Mouse (Mus musculus): ENCODE measurements at regions not wholly inside any gene's neighbourhood (a gene's known extent, or its start where the extent isn't known, plus 50 kb on each side); places are given as distances from the start of the nearest gene placed in this dataset.
"Not testable (repeated sequence)": the region's sequence is repeated elsewhere in the genome, so short reads cannot be mapped to it uniquely, and the experiment has no call there.

DNA sequence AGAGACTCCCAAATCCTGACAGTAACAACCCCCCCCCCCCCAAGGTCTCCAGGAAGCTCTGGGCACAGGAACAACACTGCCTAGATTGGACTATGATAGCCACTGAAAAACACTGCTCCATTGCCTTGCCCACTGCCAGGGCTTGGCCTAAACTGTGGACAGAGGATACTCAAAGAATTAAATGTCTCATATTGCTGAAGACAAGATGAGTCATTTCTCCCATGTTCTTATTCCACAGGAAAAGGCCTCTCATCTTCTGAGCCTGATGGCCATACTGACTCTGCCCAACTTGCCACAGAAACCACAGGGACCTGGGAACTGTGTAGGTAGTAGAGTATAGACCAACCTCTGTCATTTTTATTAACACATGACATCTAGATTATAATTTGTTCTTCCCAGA is 59.4 kb upstream of the Zcchc2 start:
- Histone ChIP-seq H3K79me2 (ENCODE audit: inconsistent target) (no peaks in the 10 kb centered on the region), H3K36me3 (ENCODE audit: inconsistent target) (no peaks in the 10 kb centered on the region), H3K4me3 (ENCODE audit: inconsistent target) (no peak overlapping the region), H3K27ac (no peak overlapping the region)

DNA sequence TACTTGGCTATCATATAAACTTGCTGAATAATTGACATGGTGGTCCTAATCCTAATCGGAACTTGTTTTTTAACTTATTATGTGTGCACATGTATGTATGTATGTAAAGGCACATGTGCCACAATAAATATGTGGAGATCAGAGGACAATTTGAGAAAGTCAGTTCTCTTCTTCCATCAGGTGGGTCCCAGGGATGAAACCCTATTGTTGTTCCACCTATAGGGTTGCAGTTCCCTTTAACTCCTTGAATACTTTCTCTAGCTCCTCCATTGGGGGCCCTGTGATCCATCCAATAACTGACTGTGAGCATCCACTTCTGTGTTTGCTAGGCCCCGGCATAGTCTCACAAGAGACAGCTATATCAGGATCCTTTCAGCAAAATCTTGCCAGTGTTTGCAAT is 56.0 kb upstream of the Zcchc2 start:
- H3K27ac ChIP-seq; H3K36me3 ChIP-seq (ENCODE audit: inconsistent target); H3K4me3 ChIP-seq (ENCODE audit: inconsistent target); H3K79me2 ChIP-seq (ENCODE audit: inconsistent target): not testable (repeated sequence)
- WGBS (ENCODE audit: missing documents): 97% methylated on average over 2 of the region's 2 CpGs
